ENCODE assay signal across 20 mouse cellular contexts in genomic region chr14:47786112-47786511, GRCm38 (mm10).
DNase-seq lines count a peak whose midpoint lies in the region; ATAC-seq and TF ChIP-seq lines count a peak whose summit lies in the region.
"Had no signal": no experiment of that assay in that cellular context is flagged by ENCODE, and none has a peak within 500 bp of the region (broad histone marks: within the 10 kb centered on the region; RNA-seq: fewer than 3 reads in every experiment).

No protein-coding gene starts in this region.

- no peaks in the 10 kb centered on the region; the same call in 1 of the 2 replicates for H3K9me3 ChIP-seq in forebrain, embryonic 10.5 days
- no peaks in the 10 kb centered on the region; the same call in 1 of the 2 replicates for H3K9me3 ChIP-seq in forebrain, embryonic 13.5 days (replicated peaks)
- H3K9me3 ChIP-seq in kidney, embryonic 15.5 days (replicated peaks): no peaks in the 10 kb centered on the region
- H3K9me3 ChIP-seq in kidney, postnatal 0 days (replicated peaks; ENCODE audit: low read length): no peaks in the 10 kb centered on the region
- H3K9me3 ChIP-seq: embryonic facial prominence, embryonic 15.5 days had no signal

- H3K4me2 ChIP-seq in forebrain, embryonic 13.5 days: no peak overlapping the region
- H3K4me2 ChIP-seq in kidney, embryonic 15.5 days: 0 out of 2 replicates have a peak overlapping the region, but pooled peaks have one; percentile 12
- H3K4me2 ChIP-seq in kidney, postnatal 0 days (ENCODE audit: low read length): no peak overlapping the region
- H3K4me2 ChIP-seq: embryonic facial prominence, embryonic 13.5 days; embryonic facial prominence, embryonic 15.5 days had no signal

- TF ChIP-seq CTCF in kidney, postnatal 0 days (IDR thresholded peaks at IDR 0.05; ENCODE audit: low read depth): no peak

- no peak overlapping the region for H3K4me3 ChIP-seq in forebrain, embryonic 10.5 days
- H3K4me3 ChIP-seq in forebrain, embryonic 13.5 days: no peak overlapping the region
- no peak overlapping the region for H3K4me3 ChIP-seq in kidney, embryonic 15.5 days (replicated peaks)
- H3K4me3 ChIP-seq in kidney, postnatal 0 days (replicated peaks; ENCODE audit: low read depth, low read length): no peak overlapping the region
- H3K4me3 ChIP-seq: embryonic facial prominence, embryonic 13.5 days; embryonic facial prominence, embryonic 15.5 days; erythroblast, embryonic 14.5 days had no signal

- peaks cover 12% of the 10 kb centered on the region for H3K4me1 ChIP-seq in forebrain, embryonic 10.5 days
- H3K4me1 ChIP-seq in forebrain, embryonic 13.5 days: peaks cover 8% of the 10 kb centered on the region; the same call in 1 of the 2 replicates
- H3K4me1 ChIP-seq in kidney, embryonic 15.5 days: peaks cover 9% of the 10 kb centered on the region
- H3K4me1 ChIP-seq in kidney, postnatal 0 days (replicated peaks; ENCODE audit: insufficient read depth, low read length): no peaks in the 10 kb centered on the region
- H3K4me1 ChIP-seq: embryonic facial prominence, embryonic 15.5 days had no signal

- 0 out of 2 replicates have a peak overlapping the region, but pooled peaks have one; percentile 9 for H3K27ac ChIP-seq in forebrain, embryonic 10.5 days
- no peak overlapping the region for H3K27ac ChIP-seq in forebrain, embryonic 13.5 days
- H3K27ac ChIP-seq in kidney, embryonic 15.5 days: 0 out of 2 replicates have a peak overlapping the region, but pooled peaks have one; percentile 27
- H3K27ac ChIP-seq in kidney, postnatal 0 days: no peak overlapping the region
- H3K27ac ChIP-seq: embryonic facial prominence, embryonic 13.5 days; embryonic facial prominence, embryonic 15.5 days had no signal

- no peak for DNase-seq in forebrain, embryonic 10.5 days (ENCODE audit: extremely low spot score, low spot score)
- DNase-seq in kidney, postnatal 36 days: no peak
- peak; percentile 31 for DNase-seq in kidney, postnatal 0 days (ENCODE audit: low spot score)
- no peak for DNase-seq in kidney, adult 9 months
- DNase-seq: adrenal gland, adult 2 months; adrenal gland, postnatal 10 days; adrenal gland, postnatal 25 days; cerebellum, adult 11 months; cerebellum, adult 18-20 months; cerebellum, adult 8-10 months; cerebellum, adult 9-11 months; cerebellum, postnatal 14 days; cerebellum, postnatal 36 days had no signal

- WGBS in forebrain, embryonic 10.5 days: 13% methylated on average over 4 of the region's 4 CpGs
- 6% methylated on average over 4 of the region's 4 CpGs for WGBS in forebrain, embryonic 13.5 days
- WGBS in kidney, embryonic 15.5 days: 10% methylated on average over 4 of the region's 4 CpGs
- WGBS in kidney, postnatal 0 days: 9% methylated on average over 4 of the region's 4 CpGs

- ATAC-seq in forebrain, embryonic 13.5 days: no peak
- ATAC-seq in kidney, embryonic 15.5 days (replicated peaks; ENCODE audit: low FRiP score): peak; percentile 77
- ATAC-seq in kidney, postnatal 0 days (replicated peaks; ENCODE audit: low FRiP score, low read depth): no peak
- ATAC-seq: forebrain, embryonic 14.5 days; forebrain, embryonic 16.5 days had no signal

- no peaks in the 10 kb centered on the region for H3K36me3 ChIP-seq in forebrain, embryonic 10.5 days (replicated peaks)
- no peaks in the 10 kb centered on the region for H3K36me3 ChIP-seq in forebrain, embryonic 13.5 days (ENCODE audit: poor library complexity, severe bottlenecking)
- no peaks in the 10 kb centered on the region for H3K36me3 ChIP-seq in kidney, embryonic 15.5 days
- H3K36me3 ChIP-seq in kidney, postnatal 0 days (ENCODE audit: insufficient read depth, low read length): no peaks in the 10 kb centered on the region
- H3K36me3 ChIP-seq: embryonic facial prominence, embryonic 13.5 days; embryonic facial prominence, embryonic 15.5 days had no signal

- no peaks in the 10 kb centered on the region for H3K27me3 ChIP-seq in forebrain, embryonic 10.5 days (ENCODE audit: poor library complexity, severe bottlenecking)
- H3K27me3 ChIP-seq in forebrain, embryonic 13.5 days: no peaks in the 10 kb centered on the region
- H3K27me3 ChIP-seq in kidney, embryonic 15.5 days: no peaks in the 10 kb centered on the region
- H3K27me3 ChIP-seq in kidney, postnatal 0 days (ENCODE audit: insufficient read depth, low read length): no peaks in the 10 kb centered on the region
- H3K27me3 ChIP-seq: embryonic facial prominence, embryonic 13.5 days; embryonic facial prominence, embryonic 15.5 days had no signal

- no peak overlapping the region for H3K9ac ChIP-seq in forebrain, embryonic 13.5 days
- no peak overlapping the region for H3K9ac ChIP-seq in kidney, embryonic 15.5 days
- H3K9ac ChIP-seq in kidney, postnatal 0 days (ENCODE audit: low read depth, low read length): no peak overlapping the region
- H3K9ac ChIP-seq: embryonic facial prominence, embryonic 13.5 days; embryonic facial prominence, embryonic 15.5 days had no signal

Comparison
In these comparisons a context has a peak if more than half of its experiments do, and no peak if none do; other contexts are left out.
1. H3K27ac ChIP-seq: peak in forebrain, embryonic 10.5 days (single experiment) and kidney, embryonic 15.5 days (single experiment); none in forebrain, embryonic 13.5 days (single experiment) and kidney, postnatal 0 days (single experiment).